Mouse (Mus musculus) thymus, adult 18-20 months (tissue): Measurements from ENCODE around the gene Sacm1l.

Experiments
- DNase-seq, 2 experiments: peaks; one replicate each; pipeline ENCODE4 v3.0.0; 2022; ENCODE audit warnings: mixed read lengths in 2 of 2

Gene Sacm1l

DNA sequence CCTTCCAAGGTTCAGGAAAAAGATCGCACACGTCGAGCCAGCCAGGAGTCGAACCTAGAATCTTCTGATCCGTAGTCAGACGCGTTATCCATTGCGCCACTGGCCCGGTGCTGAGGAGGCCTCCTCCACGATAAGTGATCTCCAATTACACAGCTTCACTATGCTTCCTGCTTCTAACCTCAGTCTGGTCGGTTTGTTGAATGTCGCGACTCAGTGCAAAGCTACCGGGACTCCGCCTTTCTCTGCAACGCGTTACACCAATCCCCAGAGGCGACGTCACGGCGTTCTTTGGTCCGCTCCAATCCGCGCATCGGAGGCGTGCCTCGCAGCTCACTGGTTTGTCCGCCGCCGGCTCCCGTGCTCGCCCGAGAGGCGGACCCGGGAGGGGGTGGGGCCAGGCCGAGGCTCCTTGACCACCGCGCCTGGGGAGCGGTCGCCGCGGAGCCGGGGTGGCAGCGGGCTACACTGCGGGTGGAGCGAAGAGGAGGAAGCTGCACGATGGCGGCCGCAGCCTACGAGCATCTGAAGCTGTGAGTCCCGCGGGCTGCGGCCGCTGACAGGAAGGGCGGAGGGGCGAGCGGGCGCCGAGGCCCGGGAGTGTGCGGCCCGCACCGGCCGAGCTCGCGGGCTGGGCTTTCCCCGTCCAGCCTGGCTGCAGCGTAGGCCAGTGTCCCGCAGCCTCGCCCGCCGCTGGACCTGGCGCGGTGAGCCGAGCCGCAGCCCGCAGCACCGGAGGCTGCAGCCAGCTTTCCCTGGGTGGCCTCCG, at the start of gene Sacm1l:
Gene Sacm1l (plus strand): TSS at position 368 of the 766 bp plus-strand sequence.
- peak; percentile 97 to 98 for DNase-seq

DNA sequence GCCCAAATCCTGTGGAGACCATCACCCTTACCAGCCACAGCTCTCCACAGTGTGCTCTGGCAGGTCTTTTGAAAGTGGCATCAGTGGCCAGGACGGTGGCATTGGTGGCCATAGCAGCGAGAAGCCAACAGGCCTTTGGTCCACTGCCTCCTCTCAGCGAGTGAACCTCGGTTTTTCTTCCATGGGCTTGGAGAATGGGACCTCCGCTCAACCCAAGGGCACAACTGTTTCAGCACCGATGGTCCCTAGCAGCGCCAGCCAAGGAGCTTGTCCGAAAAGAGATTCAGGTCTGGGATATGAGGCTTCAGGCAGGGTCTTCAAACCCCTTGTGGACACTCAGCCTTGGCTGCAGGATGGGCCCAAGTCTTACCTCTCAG, 49.7 kb upstream of the Sacm1l start:
- peak in 1 of 2 experiments; percentile 6 for DNase-seq

DNA sequence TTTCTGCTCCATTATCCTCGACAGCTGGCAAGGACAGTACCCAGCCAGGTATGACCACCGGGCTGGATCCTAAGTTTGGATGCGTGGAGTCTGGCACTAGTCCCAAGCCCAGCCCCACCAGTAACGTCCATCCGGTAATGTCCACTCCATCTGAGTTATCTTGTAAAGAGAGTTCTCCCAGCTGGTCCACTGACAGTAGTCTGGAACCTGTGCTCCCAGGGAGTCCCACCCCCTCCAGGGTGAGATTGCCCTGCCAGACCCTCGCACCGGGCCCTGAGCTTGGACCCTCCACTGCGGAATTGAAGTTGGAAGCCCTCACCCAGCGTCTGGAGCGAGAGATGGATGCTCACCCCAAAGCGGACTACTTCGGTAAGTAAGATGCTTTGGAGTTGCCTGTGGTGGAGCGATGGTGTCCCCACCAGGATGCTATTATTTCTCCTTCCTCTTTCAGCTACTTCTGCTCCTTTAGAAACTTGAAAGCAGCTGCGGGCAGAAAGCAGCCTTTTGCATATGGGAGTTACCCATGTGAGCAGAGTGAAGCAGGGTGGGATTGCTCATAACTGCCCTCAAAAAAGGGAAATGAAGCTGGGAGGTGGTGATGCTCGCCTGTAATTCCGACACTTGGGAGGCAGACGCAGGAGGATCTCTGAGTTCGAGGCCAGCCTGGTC, 49.2 kb upstream of the Sacm1l start:
- DNase-seq, result peak in 1 of 2 experiments; percentile 24

DNA sequence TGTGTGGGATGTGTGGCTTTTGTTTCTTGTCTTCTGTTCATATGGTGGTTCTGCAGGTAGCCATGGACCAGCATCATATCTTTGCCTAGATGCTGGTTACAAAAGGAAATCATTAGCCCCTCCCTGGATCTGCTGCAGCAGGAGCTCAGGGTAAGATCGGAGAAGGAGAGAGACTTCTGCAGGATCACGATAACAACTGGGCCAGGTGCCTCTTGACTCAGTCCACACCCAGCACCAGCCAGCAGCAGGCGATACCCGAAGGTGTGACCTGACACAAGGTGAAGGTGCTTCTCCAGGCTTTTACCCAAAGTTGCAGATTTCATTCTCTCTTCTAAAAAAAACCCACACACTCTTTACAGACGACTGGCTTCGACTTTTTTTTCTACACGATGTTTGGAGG, 48.4 kb upstream of the Sacm1l start:
- DNase-seq, result no peak

DNA sequence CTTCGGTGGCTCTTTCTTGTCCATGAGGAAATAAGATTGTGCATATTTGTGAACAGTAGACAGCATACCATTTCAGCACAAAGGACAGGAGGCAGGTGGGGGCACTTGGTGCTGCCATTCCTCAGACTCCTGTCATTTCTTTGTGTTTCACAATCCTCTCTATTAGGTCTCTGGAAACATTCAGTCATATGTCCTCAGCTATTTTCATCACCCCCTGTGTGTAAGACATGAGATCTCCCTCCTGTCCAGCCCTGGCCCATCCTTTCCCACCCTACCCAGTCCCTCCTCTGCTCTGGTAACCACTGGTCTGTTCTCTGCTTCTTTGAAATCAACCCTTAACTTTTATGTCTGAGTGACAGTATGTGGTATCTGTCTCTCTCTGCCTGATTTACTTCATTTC, 46.0 kb upstream of the Sacm1l start:
- no peak for DNase-seq

DNA sequence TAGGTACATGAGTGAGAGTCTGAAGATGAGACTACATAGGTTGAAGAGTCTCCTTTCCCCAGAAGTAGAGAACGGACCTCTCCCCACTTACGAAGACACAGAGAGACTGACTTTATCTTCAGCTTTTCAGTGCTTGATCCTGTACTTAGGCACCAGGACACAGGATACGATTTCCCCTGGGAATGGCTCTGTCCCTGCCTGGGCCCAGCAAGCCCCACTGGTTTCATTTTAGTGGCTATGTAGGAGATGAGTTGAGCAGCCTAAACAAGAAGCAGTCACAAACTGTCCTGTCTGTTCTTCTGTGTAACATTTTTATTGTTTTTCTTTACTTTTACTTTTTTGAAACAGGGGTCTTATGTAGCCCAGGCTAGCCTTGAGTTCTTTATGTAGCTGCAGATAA, 44.7 kb upstream of the Sacm1l start:
- no peak for DNase-seq

DNA sequence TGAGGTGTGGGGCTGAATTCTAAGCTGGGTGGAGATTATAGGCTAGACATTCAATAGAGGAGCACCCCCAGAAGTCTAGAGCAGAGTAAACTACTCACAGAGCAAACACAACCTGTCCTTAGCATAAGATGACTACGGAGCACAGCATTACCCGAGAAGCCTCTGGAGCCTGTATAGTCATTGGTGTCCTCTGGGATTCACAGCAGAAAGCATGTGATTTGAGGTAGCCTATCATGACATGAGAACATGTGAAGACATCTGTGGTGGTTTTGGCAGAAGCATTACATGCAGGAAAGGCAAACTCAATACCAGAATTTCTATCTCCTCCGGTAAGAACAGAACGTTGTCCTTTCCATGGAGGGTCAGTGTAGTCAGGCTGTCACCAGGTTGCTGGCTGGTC, 44.0 kb upstream of the Sacm1l start:
- DNase-seq, result no peak

DNA sequence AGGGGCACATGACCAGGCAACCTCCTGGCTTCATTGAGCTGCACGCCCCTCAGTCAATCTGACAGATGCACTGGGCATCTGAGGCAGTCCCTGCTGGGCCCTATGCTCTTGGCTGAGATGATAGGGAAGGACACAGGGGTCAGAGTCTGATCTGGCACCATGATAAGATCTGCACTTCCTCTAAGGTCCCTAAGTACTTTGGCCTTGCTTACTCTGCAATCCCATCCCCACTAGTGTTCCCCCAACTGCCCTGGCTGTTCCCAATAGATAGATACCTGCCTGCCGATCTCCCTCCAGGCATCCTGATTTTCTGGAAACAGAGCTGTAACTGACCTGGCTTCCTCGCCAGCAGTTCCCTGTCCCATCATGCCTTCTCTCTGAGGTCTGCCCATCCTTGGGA, 42.9 kb upstream of the Sacm1l start:
- no peak for DNase-seq

DNA sequence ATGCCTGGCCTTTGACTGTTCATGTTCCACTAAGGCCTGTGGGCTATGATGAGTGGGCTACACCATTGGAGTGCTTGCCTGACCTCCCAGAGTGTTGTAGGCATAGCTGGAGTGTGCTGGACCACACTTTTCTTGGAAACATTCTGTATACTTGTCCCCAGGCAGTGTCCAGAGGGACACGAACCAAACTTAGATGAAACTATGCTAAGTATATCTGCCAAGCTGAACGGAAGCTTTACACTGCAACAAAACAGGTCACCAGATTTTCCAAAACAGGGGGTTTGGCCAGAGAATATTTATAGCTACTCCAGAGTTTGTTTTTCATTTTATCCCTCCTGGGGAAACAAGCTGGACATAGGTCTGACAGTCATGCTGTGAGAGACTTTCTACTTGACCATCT, 40.5 kb upstream of the Sacm1l start:
- no peak for DNase-seq

DNA sequence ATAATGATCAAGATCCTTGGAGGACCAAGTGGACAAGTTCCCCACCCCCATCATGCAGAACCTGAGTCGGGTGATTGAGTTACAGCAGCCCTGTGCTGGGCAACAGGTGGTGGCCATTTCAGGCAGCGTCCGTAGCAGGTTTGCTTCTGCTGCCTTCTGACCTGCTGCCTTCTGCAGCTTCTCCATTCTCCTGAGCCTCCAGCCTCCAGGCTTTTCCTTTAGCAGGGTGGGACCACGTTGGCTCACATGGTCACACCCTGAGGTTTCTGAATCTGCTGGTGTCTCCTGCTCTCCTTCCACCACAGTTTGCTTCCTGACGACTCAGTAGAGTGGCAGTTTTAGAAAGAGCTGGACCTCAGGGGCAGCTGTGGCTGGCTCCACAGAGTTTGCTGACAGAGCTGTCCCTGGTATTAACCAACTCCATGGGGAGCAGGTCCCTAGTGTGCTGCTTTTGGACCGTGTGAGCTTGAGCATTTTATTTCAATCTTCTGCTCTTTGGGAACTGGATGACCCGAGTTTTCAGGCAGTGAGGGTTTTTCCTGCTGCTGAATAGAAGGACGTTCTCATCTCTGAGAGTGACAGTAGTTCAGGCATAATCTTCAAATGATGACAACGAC, 39.7 kb upstream of the Sacm1l start:
- DNase-seq, result no peak

DNA sequence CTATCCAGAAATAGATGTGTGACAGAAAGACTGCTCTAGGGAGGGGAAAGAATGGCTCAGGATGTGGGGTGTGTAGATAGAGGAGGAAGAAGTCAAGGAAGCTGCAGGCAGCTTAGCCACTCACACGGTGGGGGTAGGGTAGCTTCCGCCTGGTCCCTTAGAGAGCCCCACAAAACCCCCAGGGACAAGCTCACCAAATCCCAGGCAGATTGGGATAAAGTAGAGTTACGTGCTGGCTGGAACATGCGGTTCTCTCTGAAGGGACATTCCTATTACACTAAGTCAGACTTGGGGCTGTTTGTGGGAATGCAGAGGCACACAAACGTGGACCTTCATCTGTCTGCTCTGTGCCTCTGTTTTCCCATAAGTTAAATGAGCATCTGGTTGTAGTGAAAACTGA, 38.6 kb upstream of the Sacm1l start:
- DNase-seq, result no peak

DNA sequence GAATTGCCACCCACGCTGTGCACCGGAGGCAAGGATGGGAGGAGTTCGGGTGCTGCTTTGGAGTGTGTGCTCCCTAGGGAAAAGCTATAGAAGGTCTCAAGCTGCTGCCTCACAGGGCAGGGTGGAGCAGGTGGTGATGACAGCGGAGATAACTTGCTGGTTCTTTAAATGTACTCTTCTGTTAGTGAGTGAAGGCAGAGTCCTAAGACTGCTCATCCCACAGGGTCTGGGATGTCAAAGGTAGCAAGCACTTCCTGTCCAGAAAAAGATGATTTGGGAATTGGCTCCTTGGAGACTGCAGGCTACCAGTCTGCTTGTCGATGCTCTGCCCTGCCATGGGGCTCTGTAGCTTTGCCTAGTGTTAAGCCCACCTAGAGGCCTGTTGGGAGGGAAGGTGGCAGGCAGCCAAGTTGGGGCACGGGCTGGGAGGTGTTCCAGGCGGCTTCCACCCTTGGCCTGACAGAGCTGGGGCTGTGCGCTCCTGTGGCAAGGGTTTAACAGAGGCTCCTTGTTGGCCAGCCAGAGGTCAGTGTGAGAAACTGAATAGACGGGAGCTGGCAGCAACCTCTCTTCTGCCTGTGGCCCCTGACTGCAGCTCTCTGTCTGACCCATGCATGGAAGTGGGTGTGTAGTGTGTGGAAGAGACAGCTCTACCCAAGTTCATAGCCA, 37.5 kb upstream of the Sacm1l start:
- no peak for DNase-seq

DNA sequence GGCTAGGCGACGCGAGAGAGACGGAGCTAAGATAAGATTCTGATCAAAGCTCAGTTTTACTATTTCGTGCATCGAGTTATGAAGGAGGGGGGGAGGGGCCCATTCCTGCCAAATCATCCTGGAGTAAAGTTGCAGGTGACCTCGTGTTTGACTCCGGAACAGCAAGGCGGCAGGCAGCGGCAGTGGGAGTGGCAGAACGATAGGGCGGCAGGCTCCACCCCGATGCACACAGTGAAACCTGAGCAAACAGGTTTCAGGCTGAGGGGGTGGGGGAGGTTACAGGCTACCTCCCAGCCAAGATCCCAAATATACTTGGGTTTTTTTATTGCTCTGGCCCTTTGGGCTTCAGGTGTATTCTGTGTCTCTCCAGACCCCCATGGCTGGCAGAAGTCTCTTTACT, 32.9 kb upstream of the Sacm1l start:
- DNase-seq, result no peak

DNA sequence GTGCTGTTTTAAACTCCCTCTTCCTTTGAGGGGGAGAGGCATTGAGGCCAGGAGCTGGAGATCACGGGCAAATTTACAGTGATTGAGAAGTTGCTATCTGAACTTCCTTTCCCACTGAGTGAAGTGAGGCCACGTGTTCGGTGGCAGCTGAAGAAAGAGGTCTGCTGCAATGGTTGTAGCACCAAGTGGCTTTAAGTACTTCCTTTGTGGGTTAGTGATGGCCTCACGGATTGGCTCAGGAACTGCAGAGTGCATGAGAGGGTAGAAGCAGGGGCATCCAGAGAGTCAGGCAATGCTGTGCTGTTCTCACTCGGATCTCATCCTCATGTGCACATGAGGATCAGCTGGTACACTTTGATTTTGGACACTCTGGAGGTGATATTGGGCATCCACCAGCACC, 31.7 kb upstream of the Sacm1l start:
- DNase-seq, result peak in 1 of 2 experiments; percentile 22

DNA sequence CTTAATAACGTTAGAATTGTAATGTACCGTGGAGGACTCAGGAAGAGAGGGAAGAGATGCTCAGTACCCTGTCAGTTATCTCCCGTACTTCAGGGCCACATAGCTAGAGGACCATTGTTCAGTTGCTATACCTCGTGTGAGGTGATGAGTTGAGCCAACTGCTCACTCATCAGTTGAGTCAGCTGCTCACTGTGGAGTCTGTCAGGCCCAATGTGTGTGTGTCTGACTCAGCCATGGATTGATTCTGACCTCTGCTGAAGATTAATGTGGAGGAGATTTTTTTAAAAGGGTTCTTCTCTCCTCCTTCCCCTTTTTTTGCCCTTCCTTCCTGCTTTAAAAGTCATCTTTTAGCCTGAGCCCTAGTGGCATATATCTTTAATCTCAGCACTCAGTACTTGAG, 29.1 kb upstream of the Sacm1l start:
- no peak for DNase-seq

DNA sequence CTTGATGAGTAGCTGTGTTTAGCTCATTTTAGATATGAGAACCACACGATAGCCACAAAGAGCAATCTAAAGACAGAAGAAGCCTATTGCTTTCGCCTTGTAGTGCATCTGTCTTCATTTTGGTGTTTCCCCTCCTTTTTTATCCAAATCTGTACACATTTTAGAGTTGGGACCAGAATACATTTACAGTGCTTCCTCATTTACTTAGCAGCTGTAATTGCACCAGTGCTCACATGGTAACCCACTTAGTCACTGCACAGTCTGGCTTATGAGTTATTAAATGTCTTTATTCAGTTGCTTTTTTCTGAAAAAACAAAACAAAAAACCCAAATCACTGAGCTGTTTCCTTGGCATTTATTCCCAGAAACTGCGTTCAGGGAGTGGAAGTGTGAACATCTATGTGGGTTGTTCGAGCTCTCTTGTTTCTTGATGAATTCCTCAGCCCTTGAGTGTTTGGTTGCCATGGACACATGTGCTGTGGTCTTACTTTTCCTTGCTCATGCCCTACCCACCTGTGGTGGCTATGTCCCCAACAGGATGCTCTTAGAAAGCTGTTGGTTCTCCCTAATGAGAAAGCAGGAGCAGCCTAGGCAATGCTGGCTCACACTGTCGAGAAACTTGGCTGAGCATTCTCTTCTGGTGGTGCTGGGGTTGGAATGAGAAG, 26.3 kb upstream of the Sacm1l start:
- no peak for DNase-seq

DNA sequence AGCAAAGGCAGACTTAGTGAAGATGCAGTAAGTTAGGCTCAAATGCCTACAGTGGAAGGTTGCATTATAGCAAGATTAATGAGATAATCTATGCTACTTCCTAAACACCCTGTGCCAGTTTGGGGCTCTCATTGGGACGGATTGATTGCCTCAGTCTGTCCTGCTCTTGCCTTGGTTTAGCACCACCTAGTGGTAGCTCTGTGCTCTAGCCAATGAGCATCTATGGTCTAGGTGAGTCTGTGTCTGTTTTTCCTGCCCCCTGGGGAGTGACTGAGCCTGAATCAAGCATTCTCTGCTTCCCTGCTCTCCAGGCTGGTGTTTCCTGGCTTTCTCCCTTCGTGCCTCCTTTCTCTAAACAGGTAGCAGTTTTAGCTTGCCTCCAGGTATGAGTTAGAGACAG, 25.2 kb upstream of the Sacm1l start:
- peak in 1 of 2 experiments; percentile 44 for DNase-seq

DNA sequence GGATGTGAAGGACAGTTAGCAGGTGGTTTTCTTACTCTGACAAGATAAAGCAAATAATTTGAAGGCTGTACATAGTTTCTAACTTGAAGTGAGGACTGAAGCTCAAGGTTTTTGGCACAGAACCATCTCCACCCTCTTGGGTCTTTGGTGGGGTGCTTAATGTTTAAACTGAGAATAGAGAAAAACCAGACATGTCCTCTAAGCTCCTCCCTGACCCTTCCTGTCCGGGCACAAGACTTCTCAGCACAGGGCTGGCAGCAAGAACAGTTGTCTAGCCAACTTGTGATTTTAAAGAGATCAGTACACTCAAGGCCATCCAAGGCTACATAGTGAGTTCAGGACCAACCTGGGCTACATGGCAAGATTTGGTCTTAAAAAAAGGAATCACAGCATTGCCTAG, 24.0 kb upstream of the Sacm1l start:
- DNase-seq, result no peak

DNA sequence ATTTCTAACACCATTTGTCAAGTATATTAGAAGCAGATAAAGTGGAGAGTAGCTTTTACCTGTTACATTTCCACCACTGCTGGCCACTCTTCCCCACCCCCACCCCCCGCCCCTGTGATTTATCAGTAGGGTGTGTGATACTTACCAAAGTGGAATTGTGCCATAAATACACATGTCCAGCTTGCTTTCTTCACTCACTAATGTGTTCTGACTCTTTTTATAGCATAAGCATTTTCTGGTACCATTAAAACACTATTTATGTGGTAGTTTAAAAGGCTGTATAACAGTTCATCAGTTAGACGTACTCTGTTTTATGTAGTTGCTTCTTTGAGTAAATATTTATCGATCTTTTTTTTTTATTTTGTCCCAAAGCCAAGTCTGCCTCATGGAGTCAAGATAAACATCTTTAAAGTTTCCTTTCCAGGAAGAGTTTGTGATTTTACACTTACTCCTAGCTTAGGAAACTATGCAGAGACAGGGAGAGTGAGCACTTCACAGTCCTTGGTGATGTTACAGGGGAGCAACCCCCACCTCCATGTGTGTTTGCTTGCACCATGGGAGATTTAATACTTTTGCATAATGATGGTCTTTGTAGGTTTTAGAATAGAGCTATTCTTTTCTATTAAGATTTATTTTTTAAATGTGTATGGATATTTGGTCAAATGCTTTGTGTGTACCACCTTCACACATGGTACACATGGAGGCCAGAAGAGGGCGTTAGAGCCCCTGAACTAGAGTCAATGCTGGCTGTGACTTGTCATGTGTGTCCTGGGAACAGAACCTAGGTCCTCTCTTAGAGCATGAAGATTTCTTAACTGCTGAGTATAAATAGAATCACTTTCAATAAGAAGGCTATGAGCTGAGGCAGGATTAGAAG, 23.1 kb upstream of the Sacm1l start:
- no peak for DNase-seq

DNA sequence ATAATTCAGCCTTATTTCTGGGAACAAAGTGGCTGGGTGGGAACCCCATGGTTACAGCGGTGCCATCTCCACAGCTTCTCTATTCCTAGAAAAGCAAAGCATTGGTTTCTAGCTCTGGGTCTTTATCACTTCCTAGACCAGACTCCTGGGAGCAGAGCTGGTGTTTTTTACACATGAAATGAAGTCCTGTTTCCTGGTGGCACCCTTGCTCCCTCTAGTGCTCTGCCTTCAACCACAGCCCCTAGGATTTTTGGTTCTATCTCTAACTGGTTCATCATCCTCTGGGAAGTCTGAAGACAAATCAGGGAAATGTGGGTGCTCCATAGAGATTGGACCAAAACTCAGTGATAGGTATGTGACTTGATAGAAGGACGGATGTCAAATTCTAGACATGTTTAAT, 22.2 kb upstream of the Sacm1l start:
- DNase-seq, result no peak

DNA sequence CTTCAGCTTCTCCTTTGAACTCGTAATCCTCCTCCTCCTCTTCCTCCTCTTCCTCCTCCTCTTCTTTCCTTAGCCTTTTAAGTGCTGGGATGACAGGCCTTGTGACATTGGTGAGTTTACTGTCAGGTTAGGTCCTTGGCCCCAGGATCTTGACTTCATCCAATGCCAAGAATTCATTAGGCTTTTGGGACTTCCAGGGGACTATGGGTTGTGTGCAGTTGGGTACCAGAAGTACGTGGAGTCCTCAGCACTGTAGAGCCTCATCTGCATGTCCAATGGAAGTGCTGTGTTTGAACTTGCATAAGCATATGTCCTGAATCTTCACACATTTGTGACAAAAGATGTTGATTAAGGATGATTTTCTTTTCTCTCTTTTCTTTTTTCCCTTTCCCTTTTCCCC, 20.6 kb upstream of the Sacm1l start:
- DNase-seq, result no peak
